Mouse (Mus musculus) MEL (cell line): ENCODE results near the gene Atrnl1.

ENCODE experiments used
- CHD1 ChIP-seq: IDR thresholded peaks from 2 replicates; pipeline ENCODE4 v1.6.1; 2012; ENCODE audit warnings: low read depth, mild to moderate bottlenecking, inconsistent platforms, low read length, improper control_type of control experiment
- NRF1 ChIP-seq: IDR thresholded peaks from 2 replicates; pipeline ENCODE4 v1.6.1; 2014; ENCODE audit warnings: low read depth, mild to moderate bottlenecking, inconsistent platforms, low read length, improper control_type of control experiment, moderate library complexity; ENCODE audit not compliant: poor library complexity, insufficient read depth, severe bottlenecking

DNA sequence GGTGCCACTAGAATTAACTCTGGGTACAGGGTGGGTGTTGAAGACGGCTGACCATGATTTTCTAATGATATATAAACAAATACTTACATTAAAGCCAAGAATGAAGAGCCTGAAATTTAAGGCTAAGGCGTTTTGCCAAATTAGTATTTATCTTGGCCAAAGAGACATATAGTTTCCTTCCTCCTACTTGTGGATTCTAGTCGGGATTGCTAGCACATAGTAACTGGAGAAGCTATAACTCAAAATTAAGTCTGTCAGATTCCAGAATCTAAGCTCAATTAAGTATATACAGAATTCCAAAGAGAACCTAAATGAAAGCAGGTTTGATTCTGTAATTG lies 192.6 kb downstream of the Atrnl1 start:
- TF ChIP-seq CHD1: no peak
- TF ChIP-seq NRF1: no peak
